Mouse (Mus musculus): ENCODE results near the gene Zbtb14.
A peak's percentile ranks its signal among the peaks of the same experiment; 100 is the strongest.

Gene Zbtb14

GRCm38 (mm10) chr17:69382511-69383100 is at the start of gene Zbtb14:
Gene Zbtb14 (plus strand): TSS chr17:69383050.
- peak; percentile 97 for DNase-seq

GRCm38 (mm10) chr17:69346056-69346455 is 36.8 kb upstream of the Zbtb14 start:
- no peak for DNase-seq

GRCm38 (mm10) chr17:69349014-69349531 is 33.8 kb upstream of the Zbtb14 start:
- peak; percentile 11 for DNase-seq

- DNase-seq: peak; percentile 55
Observed at GRCm38 (mm10) chr17:69365049-69365448, 17.8 kb upstream of the Zbtb14 start.

GRCm38 (mm10) chr17:69380838-69381237 is 2.0 kb upstream of the Zbtb14 start:
- no peak for DNase-seq

GRCm38 (mm10) chr17:69383201-69383940 is 521 bp downstream of the Zbtb14 start:
- DNase-seq: peak; percentile 88

- DNase-seq: peak; percentile 74
Observed at GRCm38 (mm10) chr17:69383941-69384665, 1.3 kb downstream of the Zbtb14 start.

GRCm38 (mm10) chr17:69396147-69397033 is 13.5 kb downstream of the Zbtb14 start:
- peak; percentile 60 for DNase-seq

GRCm38 (mm10) chr17:69397163-69397562 is 14.3 kb downstream of the Zbtb14 start:
- no peak for DNase-seq

- DNase-seq: no peak
Observed at GRCm38 (mm10) chr17:69398092-69398491, 15.2 kb downstream of the Zbtb14 start.

GRCm38 (mm10) chr17:69401146-69401545 is 18.3 kb downstream of the Zbtb14 start:
- DNase-seq: no peak

- no peak for DNase-seq
Observed at GRCm38 (mm10) chr17:69416163-69416562, 33.3 kb downstream of the Zbtb14 start.

GRCm38 (mm10) chr17:69416920-69417661 is 34.2 kb downstream of the Zbtb14 start:
- peak; percentile 98 for DNase-seq

- DNase-seq: no peak
Observed at GRCm38 (mm10) chr17:69417724-69418373, 35.0 kb downstream of the Zbtb14 start.

GRCm38 (mm10) chr17:69421592-69421991 is 38.7 kb downstream of the Zbtb14 start:
- no peak for DNase-seq

GRCm38 (mm10) chr17:69437836-69438235 is 55.0 kb downstream of the Zbtb14 start:
- no peak for DNase-seq

- no peak for DNase-seq
Observed at GRCm38 (mm10) chr17:69438486-69438885, 55.6 kb downstream of the Zbtb14 start.

- peak; percentile 89 for DNase-seq
Observed at GRCm38 (mm10) chr17:69438990-69439491, 56.2 kb downstream of the Zbtb14 start, which contains the start of gene Akain1. Gene Akain1 (plus strand): TSS chr17:69439326.

- peak; percentile 29 for DNase-seq
Observed at GRCm38 (mm10) chr17:69439571-69440480, 57.0 kb downstream of the Zbtb14 start.
